Mouse (Mus musculus) retina, postnatal 7 days (tissue): ENCODE measurements at regions not wholly inside any gene's neighbourhood (a gene's known extent, or its start where the extent isn't known, plus 50 kb on each side); places are given as distances from the start of the nearest gene placed in this dataset.
A peak's percentile ranks its signal among the peaks of the same experiment; 100 is the strongest.

Experiments
- DNase-seq: peaks from one replicate; pipeline ENCODE4 v3.0.0-alpha.2; 2012; ENCODE audit warnings: low read depth, low spot score

DNA sequence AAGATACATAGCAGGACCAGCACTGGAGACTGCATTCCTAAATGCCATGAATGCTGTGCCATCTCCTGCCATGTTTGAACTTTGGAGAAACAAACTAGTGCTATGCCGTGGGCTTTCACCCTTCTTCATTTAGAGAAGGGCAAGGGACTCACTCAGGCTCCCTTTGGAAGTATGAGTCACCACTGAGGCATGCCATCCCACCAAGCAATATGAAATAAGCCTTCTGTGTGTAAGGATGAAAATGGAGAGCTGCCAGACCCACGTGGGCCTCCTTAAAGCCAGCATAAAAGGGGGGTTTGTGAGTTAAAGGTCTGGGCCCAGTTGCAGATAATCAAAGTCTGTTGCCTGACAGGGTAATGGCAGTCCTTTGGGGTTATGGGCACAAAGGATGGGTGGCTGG lies 159.0 kb downstream of the H2al1j start:
- DNase-seq, result no peak

DNA sequence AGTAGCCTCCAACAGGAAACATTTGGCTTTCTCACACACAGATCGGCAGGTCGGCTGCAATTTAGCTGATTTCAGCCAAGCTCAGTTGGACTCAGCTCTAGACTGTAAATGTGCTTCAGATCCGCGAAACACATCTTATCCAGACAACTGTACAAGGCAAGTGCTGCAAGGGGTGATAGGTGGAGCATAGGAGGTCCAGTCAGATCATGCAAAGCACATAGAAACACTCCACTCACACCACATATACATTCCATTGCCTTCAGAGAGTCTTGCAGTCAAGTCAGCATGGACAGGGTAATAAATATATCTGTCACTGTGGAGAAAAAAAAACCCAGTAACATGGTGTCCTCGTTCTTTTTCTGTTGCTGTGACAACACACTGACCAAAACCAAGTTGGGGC lies 160.3 kb downstream of the H2al1j start:
- no peak for DNase-seq

DNA sequence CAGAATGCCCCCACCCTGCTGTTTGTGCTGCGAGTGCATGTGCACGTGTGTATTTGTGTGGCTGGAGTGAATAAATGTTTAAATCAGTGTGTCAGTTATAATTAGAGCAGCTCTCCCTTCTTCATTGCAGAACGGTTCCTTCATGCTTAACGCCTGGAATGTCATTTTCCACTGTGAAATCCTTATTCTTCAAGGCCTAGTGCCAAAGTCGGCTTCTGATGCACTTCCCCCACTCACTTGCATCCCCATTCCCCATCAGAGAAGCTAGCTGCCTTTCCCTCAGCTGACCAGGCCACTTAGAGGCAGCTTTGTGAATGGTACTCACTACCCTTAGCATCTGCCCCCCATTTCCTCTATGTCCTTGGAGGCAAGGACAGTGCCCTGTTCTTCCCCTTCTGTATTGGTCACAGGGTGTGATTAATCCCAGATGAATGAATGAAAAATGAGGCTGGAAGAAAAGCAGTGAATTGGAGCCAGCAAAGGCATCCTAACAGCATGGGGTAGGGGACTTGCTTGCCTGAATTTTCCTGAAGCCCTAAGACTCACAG lies 162.6 kb downstream of the H2al1j start:
- DNase-seq, result no peak

DNA sequence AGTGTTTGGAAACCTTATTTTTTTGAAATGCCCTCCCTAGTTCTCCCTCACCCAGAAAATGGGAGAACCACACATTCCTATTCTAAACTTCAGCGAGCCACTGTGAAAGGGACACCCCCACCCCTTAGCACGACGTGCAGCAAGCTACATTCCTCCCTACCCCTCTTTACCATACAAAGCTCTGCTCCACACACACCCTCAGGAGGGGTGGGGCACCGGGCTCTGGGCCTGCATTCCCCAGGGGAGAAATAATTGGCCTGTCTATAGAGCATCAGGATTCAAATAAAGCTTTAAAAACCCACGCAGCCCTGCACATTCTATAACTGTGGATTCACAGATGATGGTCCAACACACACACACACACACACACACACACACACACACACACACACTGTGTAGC lies 163.6 kb downstream of the H2al1j start:
- no peak for DNase-seq

DNA sequence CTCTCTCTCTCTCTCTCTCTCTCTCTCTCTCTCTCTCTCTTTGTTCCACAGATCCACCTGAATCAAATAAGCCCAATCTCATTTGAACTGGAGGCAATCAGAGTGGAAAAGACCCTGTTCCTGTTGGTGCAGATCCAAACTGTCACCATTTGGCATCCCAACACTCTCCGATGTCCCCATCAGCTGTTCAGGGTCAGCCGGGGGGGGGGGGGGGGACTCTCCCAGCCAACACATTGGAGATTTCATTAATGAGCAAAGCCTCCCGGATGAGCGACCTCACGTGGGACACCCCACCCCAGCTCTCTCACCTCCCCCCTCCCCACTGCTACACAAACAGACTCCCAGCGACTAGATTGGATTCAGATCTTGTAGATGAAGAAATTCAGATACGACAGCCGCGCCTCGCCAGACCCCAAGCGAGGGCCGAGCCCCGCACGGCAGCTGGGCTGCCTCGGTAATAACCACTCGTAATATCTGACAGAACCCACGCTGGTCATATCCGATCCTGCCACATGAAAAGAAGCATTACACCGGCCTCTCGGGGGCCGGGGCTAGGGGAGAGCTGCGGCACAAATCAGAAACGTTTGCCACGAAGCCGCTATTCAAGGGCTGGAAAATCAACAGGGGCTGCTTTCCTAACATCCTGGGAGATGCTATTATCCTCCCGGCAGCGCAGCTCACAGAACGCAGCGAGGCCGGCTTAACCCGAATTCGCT lies 164.2 kb downstream of the H2al1j start:
- DNase-seq, result no peak

DNA sequence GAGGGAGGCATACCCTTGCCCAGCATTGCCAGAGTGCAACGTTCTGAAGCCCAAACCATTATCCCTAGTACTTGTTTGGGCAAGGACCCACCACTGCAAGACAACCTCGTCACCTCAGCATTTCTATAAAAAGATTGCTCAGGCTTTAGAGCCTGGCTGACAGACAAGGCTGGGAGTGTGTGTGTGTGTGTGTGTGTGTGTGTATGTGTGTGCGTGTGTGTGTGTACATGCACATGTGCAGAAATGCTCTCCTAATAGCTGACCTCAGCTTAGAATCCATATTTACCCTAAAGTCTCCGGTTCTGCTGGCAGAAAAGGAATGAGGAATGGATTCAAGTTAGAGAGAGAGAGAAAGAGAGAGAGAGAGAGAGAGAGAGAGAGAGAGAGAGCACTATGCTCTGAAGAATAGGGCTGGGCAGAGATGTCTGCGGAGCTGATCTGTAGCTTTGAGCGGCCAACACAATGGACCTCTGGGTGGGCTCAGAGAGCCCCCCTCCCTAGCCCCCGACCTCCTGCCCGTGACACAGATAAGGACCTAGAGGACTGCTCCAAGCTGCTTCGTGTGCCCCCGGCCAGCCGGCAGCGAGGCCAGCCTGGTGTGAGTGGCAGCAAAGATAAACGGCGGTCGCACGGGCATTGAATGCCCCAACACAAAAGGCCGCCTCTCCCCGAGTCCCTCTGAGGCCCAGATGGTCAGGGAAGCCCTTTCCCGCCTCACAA lies 166.1 kb downstream of the H2al1j start:
- DNase-seq, result no peak

DNA sequence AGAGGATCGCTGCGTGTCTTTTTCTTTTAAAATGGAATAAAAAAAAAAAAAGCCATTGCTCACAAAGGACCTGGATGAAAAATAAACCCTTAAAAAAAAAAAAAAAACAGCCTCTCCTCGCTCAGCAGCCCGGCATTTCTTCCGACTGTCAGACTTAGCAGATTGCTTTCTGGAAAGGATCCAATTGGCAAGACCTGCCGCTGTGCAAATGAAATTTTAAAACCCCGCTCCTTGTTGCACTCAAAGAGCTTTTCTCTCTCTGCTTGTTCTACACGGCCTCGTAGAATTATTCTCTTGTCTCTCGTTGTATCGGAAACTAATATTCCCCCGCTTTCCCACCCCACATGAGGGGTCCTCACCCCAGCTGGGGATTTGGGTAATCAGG lies 166.6 kb downstream of the H2al1j start:
- DNase-seq, result no peak

DNA sequence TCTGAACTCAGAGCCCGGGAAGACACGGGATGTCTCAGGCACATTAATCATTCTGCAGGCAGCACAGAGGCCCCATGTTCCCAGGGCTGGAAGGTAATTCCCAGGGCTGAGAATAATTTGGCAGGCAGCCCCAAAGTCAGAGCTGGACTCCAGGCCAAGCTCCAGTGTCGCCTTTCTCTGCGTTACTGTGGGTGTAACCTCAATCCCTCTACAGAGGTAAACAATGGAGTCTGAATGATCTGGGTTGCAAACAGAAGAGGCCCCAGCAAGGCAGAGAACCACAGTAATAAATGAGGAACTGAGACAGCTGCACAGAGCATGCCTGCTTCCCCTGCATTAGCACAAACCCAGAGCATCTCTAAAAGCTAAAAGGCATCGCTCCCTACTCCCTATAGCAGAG lies 184.8 kb downstream of the H2al1j start:
- DNase-seq, result no peak

DNA sequence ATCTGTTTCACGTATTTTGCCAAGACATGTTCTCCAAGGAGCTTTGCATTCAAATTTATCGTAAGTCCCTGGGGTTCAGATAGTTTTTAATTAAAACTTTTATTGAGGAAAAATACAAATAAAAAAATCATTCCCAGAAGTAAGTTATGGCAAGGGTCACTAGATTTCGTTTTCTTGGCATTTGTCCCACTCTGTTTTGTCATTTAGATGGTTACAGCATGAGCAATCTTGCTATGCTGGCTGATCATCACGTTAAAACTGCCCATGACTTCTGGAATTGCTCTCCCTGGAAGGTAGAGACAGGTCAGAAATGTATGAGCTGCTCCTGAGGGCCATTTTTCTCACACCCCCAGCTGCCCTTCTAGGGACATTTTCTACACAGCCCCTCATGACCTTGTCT lies 185.3 kb downstream of the H2al1j start:
- no peak for DNase-seq

DNA sequence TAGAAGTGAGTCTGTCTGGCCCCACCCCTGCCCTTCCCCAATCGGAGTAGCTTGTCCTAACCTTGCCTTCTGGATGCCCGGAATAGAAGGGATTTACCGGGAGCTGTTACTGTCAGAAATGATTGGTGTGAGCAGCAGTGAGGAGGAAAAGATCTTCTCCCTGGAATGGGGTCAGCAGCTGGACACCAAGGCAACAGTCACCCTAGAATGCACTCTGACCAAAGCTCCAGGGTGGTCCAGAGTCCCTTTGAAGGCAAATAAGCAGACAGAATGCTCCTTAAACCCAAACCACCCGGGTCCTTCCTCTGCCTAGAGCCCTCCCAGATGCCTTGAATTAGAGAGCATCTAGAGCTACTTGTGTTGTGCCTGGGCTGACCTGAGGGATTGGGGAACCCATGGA lies 196.2 kb downstream of the H2al1j start:
- DNase-seq, result peak; percentile 5

DNA sequence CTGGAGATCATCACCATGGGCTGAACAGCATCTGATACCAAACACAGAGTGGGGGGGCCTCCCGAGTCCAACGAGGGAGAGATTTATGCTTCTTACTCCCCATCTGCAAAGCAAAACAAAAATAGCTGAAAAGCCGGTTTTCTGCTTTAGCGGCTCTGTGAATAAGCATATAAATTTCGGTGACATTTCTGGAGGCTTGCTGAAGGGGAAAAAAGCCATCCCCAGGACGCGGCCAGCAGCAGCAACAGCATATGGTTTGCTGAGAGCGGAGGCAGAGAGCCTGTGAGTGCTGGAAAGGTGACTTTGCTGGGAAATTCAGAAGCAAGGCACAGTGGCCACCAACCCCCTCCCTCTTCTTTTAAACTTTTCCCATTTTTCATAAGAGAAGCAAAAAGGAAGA lies 197.7 kb downstream of the H2al1j start:
- no peak for DNase-seq

DNA sequence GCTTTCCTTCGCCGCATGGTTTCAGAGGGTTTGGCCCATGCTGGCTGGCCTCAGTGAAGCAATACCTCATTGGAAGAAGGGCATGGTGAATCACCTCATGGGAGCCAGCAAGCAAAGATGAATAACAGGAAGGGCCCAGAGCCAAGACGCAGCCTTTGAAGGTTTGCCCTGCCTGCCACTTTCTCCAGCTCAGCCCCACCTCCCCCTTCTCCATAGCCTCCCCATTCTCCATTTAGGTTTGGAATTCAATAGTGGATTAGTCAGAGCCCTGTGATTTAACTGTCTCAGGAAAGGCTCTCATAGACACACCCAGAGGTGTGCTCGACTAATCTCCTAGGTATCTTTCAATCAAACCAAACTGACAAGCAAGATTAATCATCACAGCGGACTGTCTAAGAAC lies 201.0 kb downstream of the H2al1j start:
- DNase-seq, result no peak

DNA sequence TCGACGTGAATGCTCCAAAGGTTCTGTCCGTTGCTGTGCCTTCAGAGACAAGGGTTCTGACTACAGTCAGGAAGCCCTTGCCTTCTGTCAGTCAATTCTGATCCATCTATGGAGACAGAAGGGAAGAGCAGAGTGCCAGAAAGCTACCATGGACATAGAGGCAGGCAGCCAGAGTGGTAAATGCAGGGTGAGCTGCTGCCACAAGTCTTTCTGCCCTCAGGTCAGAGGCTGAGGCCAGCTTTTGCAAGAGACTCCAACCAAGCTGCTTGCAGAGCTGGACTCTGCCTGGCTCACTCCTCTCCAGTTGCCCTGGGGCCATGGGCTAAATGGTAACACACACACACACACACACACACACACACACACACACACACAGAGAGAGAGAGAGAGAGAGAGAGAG lies 201.6 kb downstream of the H2al1j start:
- no peak for DNase-seq

DNA sequence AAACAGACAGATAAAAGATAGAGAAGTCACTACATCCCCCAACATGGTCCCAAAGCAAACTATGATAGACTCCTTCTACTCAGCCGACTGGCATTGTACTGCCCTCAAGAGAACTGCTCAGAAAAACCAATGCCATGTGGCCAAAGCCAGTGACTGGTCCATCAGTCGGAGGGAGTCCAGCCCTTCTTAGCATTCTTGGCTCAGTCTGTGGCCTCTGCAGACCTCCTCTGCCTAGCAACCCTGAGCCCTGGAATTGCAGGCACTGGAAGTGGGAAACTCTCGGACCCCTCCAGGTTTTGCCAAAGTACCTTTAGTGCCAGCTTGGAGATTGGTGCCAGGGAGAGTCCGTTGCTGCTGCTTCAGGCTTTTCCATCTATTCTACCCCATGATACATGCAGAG lies 205.2 kb downstream of the H2al1j start:
- DNase-seq, result no peak

DNA sequence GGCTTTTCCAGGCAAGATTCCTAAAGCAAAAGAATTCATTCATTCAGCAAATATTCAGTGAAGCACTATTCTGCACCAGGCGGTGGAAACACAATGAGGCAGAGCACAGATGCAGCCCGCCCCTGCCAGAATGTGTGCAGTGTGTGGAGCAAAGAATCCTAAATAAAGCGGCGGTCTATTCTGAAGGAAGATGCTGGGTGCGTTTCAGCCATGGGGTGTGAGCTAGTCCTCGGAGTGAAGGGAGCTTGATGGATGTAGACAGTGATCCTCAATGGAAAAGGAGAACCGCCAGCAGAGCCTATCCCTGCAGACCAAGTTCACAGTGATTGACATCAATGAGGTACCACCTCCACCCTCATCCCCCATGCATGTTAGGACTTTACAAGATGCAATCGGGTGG lies 206.2 kb downstream of the H2al1j start:
- DNase-seq, result no peak

DNA sequence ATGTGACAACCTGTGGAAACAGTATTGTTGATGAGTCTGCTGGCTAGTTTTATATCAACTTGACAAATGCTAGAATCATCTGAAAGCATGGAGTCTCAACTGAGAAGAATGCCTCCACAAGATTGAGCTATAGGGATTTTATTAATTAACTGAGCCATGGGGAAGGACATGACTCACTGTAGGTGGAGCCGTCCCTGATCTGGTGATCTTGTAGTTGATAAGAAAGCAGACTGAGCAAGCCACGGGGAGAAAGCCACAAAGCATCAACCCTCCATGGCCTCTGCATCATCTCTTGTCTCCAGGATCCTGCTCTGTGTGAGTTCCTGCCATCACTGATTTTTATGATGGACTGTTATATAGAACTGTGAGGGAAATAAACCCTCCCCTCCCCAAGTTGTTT lies 213.4 kb downstream of the H2al1j start:
- no peak for DNase-seq

DNA sequence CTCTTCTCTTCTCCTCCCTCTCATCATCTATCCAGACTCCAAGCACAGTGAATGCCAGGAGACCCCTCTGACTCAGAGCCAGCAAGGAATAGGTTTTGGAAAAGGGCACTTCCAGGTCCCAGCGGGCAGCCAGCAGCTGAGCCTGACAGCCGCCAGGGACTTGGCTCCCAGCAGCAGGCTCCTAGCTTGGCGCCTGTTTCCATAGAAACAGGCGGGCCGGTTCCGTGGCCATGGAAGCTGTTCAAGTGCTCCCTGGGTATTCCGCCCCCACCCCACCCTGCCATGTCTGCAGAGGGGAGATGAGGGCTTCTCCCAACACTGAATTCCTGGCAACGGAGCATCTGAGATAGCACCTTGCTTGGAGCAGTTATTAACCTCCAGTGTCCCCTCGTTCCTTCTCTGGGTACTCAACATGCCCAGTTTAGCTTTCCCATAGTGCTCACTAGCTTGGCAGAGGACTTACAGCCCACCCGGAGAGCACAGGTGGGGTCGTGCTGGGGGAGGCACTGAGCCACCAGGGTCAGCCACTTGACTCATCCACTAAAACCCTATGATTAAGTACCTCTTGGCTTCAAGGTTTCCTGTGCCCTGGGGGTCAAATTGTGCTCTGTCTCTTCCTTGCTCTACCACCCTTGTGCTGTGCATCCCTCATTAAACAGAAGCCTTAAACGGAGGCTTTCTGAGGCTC lies 222.7 kb downstream of the H2al1j start:
- no peak for DNase-seq

DNA sequence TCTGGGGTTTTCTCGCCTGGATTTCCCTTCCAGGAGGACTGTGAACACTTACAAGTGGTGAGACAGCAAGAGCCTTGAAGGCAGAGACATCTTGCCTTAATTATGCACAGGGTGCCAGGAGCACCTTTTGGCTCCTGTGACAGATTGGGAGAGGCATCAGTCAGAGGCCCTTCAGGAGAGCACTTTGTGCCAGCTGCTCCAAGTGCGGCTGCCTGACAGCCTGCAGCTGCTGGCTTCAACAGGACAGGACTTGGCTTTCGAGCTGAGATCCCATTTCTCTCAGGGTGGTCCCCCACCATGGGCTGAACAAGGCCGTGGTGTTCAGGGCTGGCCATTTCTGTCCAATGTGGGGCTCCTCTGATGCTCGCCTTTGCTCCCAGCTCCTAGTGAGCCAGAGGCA lies 224.6 kb downstream of the H2al1j start:
- no peak for DNase-seq

DNA sequence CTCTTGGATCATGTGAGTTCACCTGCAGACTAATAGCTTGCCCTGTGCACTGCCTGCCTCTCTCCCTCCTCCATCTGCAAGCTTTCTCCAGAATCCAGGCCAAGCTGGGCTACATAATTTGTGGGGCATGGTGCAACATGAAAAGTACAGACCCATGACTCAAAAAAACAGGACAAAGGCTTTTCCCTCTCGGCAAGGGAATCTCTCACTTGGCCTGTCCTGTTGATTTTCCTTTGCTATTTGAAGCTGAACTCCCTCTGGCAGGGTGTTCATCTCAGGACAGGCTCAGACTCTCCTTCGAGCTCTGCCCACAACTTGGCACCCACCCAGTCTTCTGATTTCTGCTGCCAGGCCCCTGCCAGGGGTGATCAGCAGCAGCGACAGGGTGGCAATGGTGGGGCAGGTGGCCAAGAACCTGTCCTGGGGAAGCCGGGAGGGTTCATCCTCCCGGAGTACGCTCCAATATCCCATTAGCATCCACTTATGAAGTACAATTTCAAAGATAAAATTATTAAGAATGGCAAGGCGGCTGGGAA lies 227.5 kb downstream of the H2al1j start:
- no peak for DNase-seq

DNA sequence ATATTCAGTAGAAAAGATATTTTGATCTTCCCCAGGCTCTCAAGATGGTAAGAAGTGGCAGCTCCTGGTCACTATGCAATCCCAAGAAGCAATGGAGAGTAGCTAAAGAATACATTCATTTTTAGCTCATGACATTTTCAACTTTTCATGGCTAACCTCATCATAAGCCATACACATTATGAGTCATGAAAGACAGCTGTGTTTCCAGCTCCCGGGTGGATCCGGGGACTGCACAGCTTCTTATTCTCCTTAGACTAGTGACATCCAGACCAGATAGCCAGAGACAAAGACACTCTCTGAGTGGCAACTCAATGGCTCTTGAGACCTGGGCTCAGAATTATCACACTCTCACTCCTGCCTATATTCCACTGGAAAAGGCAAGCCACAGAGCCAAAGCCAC lies 230.6 kb downstream of the H2al1j start:
- no peak for DNase-seq

DNA sequence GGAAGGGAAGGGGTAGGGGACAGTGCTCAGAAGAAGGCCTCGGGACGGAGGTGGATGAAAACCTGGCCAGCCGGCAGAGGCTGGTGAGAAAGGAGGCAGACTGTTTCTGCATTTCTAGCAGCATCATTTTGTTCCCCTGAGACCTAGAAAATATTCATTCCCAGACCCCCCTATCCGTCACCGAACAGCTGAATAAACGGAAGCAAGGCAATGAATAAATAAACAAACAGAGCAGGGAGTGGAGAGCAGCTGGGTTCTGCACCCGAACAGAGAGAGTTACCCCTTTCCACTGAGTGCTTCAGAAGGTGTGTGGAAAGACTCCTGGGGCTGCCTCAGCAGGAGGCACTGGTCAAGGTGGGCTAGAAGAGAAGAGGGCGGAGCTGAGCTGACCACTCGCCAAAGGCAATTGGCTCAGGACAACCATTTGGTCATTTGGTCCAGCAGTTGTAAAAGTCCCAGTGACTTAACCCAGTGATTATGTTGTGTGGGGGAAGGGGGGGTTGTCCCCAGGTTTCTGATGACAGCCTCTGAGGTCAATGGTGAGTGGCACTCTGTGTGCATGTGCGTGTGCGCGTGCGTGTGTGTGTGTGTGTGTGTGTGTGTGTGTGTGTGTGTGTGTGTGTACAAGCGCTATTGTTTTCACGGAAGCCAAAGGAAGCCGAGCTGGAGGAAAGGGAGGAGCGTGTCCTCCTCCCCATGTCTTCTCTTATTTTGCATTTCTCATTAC lies 233.1 kb downstream of the H2al1j start:
- DNase-seq, result no peak

DNA sequence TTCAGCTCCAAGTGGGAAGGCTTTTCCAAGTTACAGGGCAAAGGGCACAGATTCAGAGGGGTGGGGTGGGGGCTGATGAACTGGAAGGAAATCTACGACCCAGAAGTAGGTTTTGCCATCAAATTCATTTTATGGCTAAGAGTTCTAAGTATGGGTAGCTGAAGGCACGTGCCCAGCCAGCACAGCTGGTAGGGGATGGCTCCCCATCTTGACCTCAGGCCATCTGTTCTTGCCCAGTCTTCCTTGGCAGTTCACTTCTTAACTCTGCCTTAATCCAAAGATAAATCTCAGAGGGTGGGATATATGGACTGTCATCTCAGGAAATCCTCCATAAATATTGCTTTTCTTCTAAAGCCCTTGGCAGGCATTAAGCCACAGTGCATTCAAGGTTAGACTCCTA lies 238.3 kb downstream of the H2al1j start:
- DNase-seq, result no peak
